Mouse (Mus musculus) left cerebral cortex, postnatal 10 days (tissue): ENCODE results near the gene Tatdn3. TPM values are rescaled to one million over a fixed set of nuclear protein-coding genes. Genes with fewer than 3 reads are reported as not detected.
"Not testable (repeated sequence)": the region's sequence is repeated elsewhere in the genome, so short reads cannot be mapped to it uniquely, and the experiment has no call there.

Experiments
- DNase-seq, 2 experiments: peaks; one replicate each; pipeline ENCODE4 v3.0.0; 2021 to 2022; ENCODE audit warnings: low spot score in 2 of 2, mixed read lengths in 1 of 2; ENCODE audit errors: extremely low spot score in 1 of 2
- intact Hi-C: fragments of 180-260 bp; cut with DNase I; formaldehyde crosslinking; loops from one replicate; pipeline ENCODE4 v1.15.1; 2025
- total RNA-seq, 2 experiments: library from RNA; stranded (reverse); gene quantifications; 2 replicates each; pipeline ENCODE4 v1.2.3; 2021

Tatdn3 gene
- total RNA-seq, 2 experiments from 2014 or later: 25.1 to 28.6 TPM

DNA sequence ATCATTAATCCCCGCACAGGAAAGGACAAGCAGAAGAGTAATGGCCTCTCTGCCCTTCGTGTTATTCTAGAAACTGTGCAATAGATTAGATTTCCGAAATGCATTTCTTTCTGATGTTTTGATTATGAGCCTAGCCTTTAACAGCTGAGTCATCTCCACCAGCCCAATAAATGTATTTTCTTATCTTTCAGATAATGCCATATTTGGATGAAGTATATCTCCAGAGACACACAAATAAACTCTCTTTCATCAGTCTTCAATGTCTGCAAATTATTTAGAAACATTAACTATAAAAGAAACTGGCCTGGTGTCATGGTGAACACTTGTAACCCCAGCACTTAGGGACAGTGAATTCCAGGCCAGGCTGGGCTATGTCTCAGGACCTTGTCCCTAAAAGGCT lies 20.0 kb downstream of the Tatdn3 start:
- DNase-seq: no peak
- intact Hi-C loops: no loop called here

DNA sequence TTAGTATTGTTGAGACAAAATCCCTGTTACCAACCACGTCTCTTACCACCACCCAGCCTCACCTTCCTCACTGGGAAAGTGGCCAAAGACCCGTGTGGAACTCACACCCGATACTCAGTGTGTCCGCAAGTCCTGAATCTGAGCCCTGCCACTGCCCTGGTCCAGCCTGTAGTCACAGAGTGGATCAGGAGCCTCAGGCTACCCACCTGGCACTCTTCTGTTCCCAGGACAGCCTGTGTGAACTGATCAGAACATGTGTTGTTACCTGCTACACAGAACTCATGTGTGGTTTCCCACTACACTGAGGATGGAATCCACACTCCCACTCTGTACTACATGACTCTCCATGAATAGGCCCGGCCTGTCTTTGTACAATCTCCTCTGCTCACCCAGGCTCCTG lies 20.6 kb downstream of the Tatdn3 start:
- intact Hi-C loops: no loop called here
- no peak for DNase-seq

DNA sequence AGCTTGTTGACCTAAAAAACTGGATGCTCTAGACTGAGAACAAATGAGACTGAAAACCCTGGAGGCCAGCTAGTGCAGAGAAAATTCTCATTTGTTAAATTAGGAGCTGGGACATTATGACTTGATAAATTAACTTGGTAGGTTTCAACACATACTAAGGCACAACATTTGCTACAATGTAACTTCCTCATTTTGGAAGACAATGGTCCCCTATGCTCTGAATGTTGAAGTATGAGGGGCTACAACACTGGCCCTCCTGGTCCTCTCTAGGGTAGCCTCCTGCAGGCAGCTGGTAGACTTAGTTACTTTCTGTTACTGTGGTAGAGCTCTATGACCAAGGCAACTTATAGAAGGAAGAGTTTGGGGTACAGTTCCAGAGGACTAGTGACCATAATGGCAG lies 21.4 kb downstream of the Tatdn3 start:
- DNase-seq: no peak
- intact Hi-C loops: no loop called here

DNA sequence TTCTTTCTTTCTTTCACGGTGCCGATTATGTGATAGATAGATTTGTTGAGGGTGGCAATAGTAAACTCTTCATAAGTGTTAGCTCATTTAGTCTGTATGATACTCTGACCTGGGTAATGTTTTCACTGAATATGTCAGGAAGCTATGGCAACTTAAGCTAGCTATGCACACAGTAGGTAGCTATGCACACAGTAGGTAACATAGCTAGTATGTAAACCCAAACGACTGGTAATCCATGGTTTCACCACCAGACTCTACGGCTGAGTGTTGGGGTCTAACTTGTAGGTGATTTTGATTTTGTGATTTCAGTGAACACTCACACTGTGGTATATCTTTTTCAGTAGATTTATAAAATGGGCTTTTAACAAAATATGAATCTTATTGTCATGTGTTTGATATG lies 24.7 kb downstream of the Tatdn3 start:
- intact Hi-C loops: no loop called here
- no peak for DNase-seq

DNA sequence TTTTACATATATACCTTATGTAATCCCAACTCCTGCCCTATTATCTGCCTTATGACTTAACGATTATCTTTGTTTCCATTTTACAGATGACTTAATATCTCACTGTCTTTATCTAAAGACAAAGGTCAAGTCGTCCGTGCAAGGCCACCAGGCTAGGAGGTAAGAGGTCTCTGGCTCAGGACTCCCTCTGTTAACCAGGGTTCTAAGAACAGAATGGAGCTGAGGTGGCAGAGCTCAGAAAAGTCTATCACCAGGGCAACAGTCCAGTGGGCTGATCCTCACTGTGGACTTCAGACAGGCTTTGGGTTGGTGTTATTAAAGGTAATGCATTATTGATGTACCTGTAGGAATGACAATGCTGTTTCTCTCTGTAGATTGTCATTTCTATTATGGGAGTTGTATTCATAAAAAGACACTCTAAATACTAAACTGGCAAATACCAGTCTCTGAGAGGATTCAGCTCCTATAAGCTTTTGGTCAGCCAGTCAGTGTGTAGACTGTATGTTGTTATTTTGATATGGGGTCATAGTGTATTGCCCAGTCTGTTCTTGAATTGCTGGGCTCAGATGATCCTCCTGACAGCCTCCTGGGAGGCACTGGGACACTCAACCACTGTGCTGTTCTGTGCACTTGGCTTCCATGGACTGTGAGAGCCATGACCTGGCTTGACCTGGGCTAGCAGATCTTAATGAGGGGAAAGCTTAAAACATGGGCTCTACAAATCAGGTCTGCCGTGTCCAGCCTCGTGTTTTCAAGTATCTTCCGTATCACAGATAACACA lies 26.0 kb downstream of the Tatdn3 start, which contains the start of gene Spata45:
Spata45 (plus strand) TSS at position 86 of the 781 bp plus-strand sequence.
- DNase-seq: no peak
- intact Hi-C loops: no loop called here

DNA sequence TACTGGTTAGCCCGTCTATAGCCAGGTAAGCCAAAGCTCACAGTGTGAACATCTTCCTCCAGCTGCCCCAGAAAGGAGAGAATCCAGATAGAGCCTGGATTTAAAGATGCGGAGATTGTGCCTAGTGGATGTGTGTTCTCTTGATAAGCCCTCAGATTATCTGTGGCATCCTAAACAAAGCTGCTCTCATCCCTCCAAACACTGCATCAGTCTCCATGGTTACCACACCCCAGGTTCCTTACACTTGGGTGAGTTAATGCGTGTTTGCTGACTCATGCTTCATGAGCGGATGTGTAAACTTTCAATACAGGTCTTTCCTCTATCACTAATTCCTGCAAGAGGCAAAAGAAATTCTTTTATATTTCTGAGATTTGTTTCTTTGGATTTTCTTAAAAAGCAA lies 27.1 kb downstream of the Tatdn3 start:
- intact Hi-C loops: no loop called here
- DNase-seq: no peak

DNA sequence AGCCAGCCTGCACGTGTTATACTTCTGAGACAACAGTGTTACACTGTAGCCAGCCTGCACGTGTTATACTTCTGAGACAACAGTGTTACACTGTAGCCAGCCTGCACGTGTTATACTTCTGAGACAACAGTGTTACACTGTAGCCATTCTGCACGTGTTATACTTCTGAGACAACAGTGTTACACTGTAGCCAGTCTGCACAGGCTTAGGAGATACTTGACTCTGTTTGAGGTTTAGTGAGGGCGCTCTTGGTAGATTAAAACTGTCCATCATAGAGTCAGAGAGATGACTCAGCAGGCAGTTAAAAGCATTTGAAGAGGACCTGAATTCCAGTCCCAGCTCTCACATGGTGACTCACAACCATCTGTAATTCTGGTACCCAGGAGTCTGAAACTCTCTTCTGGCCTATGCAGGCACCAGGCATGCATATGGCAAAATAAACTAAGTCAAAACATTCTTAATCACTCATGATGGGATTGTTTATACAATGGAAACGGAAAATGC lies 31.8 kb downstream of the Tatdn3 start:
- DNase-seq, intact Hi-C loops: not testable (repeated sequence)

DNA sequence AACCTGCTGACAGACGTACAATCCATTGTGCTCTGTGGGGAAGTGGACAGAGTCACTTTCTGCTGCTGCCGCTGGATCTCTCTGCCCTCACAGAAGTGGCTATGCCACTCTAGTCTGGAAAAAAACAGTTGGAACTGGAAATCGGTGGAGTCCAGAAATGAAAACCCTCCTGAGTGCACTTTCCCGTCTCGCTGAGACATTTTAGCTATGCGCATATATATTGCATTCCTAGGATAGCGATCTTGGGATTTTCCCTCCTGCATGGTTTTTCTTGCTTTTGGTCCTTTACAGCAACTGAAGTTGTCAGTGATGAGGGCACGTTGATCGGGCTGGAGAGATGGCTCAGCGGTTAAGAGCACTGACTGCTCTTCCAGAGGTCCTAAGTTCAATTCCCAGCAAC lies 32.5 kb downstream of the Tatdn3 start:
- DNase-seq: no peak
- intact Hi-C loops: no loop called here

DNA sequence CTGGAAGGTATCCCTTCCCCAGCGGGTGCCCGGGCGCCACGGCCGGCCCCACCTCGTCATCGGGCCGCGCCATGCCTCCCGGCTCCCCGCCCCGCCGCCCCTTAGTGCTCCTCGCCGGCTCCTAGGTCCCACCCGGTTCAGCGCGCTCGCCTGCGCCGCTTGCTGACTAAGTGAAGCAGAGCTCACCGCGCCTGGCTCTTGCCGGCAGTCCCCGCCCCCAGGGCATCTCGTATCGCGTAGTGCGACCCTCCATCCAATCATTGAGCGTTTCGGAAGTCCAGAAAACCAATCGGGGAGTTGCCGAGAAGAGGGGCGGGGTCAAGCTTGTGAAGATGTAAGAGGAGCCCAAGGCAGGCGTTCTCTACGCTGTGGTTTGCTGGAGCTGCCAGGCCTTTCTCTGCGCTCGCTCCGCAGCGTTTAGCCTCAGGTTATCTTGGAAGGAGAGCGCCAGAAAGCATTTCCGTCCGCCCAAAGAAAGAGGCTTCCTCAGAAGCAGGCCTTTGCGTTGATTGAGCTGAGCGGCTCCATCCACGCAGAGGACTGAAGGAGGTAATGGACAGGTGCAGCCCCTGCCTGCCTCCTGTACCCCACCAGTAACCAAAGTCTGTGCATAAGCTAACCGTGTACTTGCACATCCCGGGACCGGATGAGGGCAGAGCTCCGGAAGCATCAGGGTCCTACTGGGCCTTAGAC lies 36.6 kb downstream of the Tatdn3 start, which contains the start of gene Flvcr1:
Flvcr1 (minus strand) TSS at position 138 of the 693 bp plus-strand sequence.
- DNase-seq: peak; percentile 99 to 100
- intact Hi-C loops: no loop called here

DNA sequence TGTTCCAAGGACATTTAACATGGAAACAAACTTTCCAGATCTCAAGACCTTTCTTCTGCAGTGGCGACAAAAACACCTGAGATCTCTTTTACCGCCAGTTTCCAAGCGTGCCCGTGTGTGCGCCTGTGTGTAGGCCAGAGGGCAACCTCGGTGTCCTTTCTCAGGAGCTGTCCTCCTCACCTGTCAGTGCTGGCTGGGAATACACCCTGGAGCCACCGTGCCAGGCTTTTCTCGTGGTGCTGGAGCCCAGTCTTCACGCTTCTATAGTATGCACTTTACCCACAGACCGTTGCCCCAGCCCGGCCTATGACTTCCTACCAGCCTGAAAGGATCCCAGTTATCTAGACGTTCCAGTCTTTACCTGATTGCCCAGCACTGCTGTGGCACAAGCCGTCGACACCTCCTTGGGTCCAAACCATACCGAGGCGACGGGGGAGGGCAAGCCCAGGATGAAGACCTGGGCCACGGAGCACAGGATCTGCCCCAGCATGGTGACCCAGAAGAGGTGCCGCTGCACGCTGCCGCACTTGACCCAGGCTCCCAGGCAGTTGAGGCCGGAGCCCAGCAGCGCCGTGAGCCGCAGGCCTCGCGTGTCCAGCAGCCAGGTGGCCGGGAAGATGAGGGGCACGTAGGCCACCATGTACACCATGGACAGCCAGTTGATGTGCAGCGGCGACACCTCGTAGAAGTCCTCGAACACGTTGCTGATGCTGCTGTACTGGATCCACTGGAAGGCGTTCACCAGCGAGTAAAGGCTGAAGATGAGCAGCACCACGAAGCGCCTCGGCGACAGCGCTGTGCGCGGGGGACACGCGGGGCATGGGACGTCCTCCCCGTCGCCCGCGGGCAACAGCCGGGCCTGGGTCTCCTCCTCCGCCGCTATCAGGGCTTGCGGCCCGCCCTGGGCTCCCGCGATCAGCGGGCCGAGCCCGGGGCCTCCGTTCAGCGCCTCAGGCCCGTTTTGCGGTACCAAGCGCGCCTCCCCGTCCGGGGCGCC lies 37.4 kb downstream of the Tatdn3 start:
- DNase-seq: peak in 1 of 2 experiments; percentile 41
- intact Hi-C loops: no loop called here

DNA sequence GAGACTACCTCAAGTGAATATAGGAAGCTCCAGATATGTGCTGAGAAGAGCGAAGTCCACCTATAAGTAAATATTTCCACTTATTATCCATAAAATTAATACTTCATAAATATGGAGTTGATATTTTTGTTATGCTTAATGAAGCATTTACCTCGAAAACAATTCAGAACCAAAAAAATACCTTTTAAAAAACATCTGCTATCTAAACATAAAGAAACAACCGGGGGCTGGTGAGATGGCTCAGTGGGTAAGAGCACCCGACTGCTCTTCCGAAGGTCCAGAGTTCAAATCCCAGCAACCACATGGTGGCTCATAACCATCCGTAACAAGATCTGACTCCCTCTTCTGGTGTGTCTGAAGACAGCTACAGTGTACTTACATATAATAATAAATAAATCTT lies 38.9 kb downstream of the Tatdn3 start:
- intact Hi-C loops, DNase-seq: not testable (repeated sequence)

DNA sequence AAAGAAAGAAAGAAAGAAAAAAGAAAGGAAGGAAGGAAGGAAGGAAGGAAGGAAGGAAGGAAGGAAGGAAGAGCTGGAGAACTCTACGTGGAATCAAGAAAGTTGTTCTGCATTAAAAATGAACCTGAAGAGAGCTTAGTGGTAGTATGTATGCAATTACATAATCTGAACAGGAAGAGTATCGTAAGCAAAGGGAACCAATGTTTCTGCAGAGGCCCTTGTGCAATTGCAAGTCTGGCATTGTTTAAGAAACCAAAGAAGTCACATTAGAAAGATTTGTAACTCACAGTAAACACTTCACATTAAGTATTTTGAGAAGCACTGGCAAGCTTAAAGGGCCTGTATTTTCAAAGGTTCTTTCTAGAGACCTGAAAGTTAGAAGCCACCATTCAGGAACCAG lies 39.6 kb downstream of the Tatdn3 start:
- intact Hi-C loops: no loop called here
- no peak for DNase-seq

DNA sequence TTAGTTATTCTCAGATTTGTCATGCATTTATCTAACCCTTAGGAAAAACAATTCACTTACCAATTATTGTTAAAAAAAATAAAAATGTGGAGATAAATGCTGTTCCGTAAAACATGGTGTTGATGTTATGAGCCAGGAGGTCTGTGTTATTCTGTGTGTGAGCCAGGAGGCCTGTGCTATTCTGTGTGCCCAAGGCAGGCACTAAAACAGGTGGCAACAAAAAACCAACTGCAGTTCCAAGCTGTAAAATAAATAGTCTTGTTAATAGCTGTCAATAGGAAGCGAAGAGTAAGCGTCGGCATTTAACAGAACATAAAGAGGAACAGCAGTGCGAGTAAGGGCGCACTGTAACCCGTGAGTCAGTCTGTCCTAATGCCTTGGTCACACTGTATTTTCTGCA lies 41.7 kb downstream of the Tatdn3 start:
- no peak for DNase-seq
- intact Hi-C loops: no loop called here

DNA sequence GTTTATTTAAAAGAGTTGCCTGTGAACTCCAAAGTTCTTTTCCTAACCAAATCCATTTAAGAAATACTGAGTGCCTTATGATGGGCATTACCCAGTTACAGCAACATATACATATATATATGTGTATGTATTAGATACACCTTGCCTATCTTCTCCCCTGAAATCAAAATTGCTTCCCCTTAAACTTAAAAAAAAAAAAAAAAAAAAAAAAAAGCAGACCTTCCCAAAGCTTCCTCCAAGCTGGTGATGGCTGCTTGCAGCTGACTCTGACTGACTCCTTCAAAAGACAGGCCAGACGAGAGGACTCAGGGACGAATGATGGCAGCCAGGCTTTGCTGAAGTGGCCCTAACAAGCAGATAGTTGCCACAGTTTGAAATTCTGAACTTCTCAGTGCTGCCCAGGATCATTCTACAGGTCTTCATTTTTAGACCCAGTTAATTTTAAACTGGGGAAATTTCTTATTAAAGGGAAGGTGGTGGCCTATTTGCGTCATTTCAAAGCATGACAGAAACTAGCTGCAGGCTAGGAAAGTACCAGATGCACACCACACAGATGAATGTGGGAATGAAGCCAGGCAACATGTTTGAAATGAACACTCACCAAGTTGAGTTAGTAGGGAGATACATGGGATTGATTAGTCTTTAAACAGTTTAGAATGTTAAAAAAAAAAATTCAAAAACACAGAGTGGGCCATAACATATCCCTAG lies 42.4 kb downstream of the Tatdn3 start:
- DNase-seq: no peak
- intact Hi-C loops: no loop called here

DNA sequence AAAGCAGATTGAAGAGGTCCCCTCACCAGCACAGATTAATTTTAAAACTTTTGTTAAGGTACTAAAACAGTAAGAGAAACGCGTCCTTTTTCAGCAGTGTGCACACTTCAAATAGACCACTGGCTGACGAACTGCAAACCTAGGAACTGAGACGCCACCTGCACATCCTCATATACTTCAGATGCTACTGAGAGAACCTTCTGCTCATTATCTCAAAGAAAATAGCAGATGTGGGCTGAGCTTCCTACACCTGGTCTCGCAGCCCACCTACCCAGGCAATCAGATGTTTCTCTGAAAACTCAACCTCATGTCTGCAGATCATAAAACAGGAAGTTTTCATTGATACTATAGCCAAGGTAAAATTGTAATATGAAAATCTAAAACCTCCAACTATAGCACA lies 42.9 kb downstream of the Tatdn3 start:
- DNase-seq: no peak
- intact Hi-C loops: no loop called here

DNA sequence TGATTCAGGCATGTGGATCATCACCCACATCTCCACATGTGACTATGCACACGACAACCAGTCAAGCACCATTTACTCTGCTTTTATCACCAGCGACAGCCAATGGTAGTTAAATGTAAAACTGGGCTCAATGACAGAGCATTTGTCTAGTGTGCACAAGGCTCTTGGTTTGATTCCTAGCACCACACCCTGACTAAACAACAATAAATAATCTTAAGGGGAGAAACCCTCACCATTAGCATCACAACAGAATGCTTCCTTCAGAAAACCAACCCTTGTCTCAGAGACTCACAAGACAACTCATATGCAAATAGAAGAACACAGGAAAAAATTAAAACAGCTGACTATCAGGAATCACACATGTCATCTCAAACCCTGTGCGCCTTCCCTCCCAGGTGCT lies 48.5 kb downstream of the Tatdn3 start:
- intact Hi-C loops: no loop called here
- no peak for DNase-seq

DNA sequence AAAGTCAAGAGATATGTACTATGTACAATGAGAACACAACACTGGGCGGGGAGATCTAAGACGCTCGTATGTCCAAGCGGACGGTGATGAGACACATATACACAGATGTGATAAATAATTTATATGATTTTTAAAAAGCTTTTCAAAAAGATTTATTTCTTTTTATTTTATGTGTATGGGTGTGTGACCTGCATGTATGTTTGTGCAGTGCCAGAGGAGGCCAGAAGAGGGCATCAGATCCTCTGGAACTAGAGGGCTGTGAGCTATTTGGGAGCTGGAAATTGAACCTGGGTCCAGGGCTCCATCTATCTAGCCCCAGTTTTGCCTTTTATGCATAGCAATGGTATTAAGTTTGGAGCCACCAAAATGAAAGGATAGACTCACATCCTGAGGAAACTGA lies 54.0 kb downstream of the Tatdn3 start:
- no peak for DNase-seq
- intact Hi-C loops: loop anchor here (5.0 kb wide), 1 partner anchor 51 kb away; no protein-coding TSS in a partner anchor

DNA sequence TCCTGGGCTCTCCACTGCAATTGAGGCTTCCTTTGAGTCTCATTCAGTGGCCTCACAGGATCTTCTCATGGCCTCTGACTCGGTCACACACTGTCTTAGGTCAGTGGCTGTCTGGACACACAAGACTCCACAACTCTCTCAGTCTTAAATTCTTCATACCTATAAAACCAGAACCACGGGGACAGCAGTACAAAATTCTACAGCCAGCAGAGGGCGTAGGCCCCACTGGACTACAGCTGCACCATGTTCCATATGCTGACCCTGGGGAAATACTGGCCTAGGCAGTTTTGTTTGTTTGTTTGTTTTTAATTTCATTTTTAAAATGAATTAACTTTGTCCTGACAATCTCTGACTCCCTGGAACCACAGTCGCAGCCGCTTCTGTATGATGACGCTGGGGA lies 60.5 kb downstream of the Tatdn3 start:
- intact Hi-C loops: no loop called here
- DNase-seq: no peak
